Comparison of ENCODE assay signal across 35 mouse cellular contexts in genomic region chr7:12774111-12774510, GRCm38 (mm10). TPM values are rescaled to one million over a fixed set of nuclear protein-coding genes. Genes with fewer than 3 reads are reported as not detected.
DNase-seq lines count a peak whose midpoint lies in the region; ATAC-seq lines count a peak whose summit lies in the region.
"Had no signal": no experiment of that assay in that cellular context is flagged by ENCODE, and none has a peak within 500 bp of the region (broad histone marks: within the 10 kb centered on the region; RNA-seq: fewer than 3 reads in every experiment).

No protein-coding gene starts in this region.

- H3K36me3 ChIP-seq in forebrain, embryonic 15.5 days: peaks cover 61% of the 10 kb centered on the region
- peaks cover 60% of the 10 kb centered on the region for H3K36me3 ChIP-seq in forebrain, embryonic 10.5 days (replicated peaks)

- ATAC-seq in forebrain, embryonic 15.5 days (replicated peaks): peak; percentile 29; the same call in 1 of the 2 replicates
- ATAC-seq in CD4-positive, CD25-positive, alpha-beta regulatory T cell, adult 4 months: no peak
- ATAC-seq: hindbrain, postnatal 0 days; intestine, embryonic 15.5 days; liver, embryonic 12.5 days; liver, postnatal 0 days had no signal

- no peaks in the 10 kb centered on the region for H3K27me3 ChIP-seq in forebrain, embryonic 15.5 days
- no peaks in the 10 kb centered on the region for H3K27me3 ChIP-seq in forebrain, embryonic 10.5 days (ENCODE audit: poor library complexity, severe bottlenecking)
- H3K27me3 ChIP-seq: embryonic facial prominence, embryonic 12.5 days; heart, embryonic 15.5 days; intestine, embryonic 15.5 days; liver, embryonic 12.5 days; midbrain, embryonic 12.5 days; neural tube, embryonic 13.5 days had no signal

- no peak overlapping the region for H3K4me3 ChIP-seq in forebrain, embryonic 15.5 days
- no peak overlapping the region for H3K4me3 ChIP-seq in forebrain, embryonic 10.5 days
- H3K4me3 ChIP-seq: embryonic facial prominence, embryonic 12.5 days; heart, embryonic 10.5 days; heart, embryonic 15.5 days; intestine, embryonic 15.5 days; left cerebral cortex, adult 2 months; liver, embryonic 12.5 days; megakaryocyte, embryonic 14.5 days; midbrain, embryonic 12.5 days; neural tube, embryonic 13.5 days had no signal

- H3K4me1 ChIP-seq in forebrain, embryonic 15.5 days: peaks cover 2% of the 10 kb centered on the region
- no peaks in the 10 kb centered on the region for H3K4me1 ChIP-seq in forebrain, embryonic 10.5 days
- H3K4me1 ChIP-seq: embryonic facial prominence, embryonic 12.5 days; heart, embryonic 10.5 days; heart, embryonic 15.5 days; intestine, embryonic 15.5 days; liver, embryonic 12.5 days; megakaryocyte, embryonic 14.5 days; neural tube, embryonic 13.5 days had no signal

- WGBS in forebrain, embryonic 15.5 days: 74% methylated on average over 9 of the region's 9 CpGs
- WGBS in forebrain, embryonic 10.5 days: 92% methylated on average over 9 of the region's 9 CpGs

- no peak overlapping the region for H3K9ac ChIP-seq in forebrain, embryonic 15.5 days (replicated peaks)
- H3K9ac ChIP-seq: embryonic facial prominence, embryonic 12.5 days; heart, embryonic 15.5 days; intestine, embryonic 15.5 days; liver, embryonic 12.5 days; liver, postnatal 0 days; midbrain, embryonic 12.5 days; neural tube, embryonic 13.5 days had no signal

- no peak for DNase-seq in forebrain, embryonic 10.5 days (ENCODE audit: extremely low spot score, low spot score)
- peak; percentile 24 to 47 for DNase-seq in layer of hippocampus, postnatal 10 days (ENCODE audit: low spot score in 2 of 2)
- DNase-seq in layer of hippocampus, adult 9-10 months (ENCODE audit: low spot score): no peak
- peak; percentile 65 to 67 for DNase-seq in cerebellum, adult 18-20 months
- peak; percentile 69 to 71 for DNase-seq in cerebellum, postnatal 10 days
- no peak for DNase-seq in thymus, postnatal 36 days
- DNase-seq: embryo, embryonic 11 days; kidney, postnatal 4 days; liver, postnatal 0 days; lung, postnatal 4 days; thymus, adult 2 months; thymus, postnatal 4 days had no signal

- H3K4me2 ChIP-seq in forebrain, embryonic 15.5 days (replicated peaks): no peak overlapping the region
- H3K4me2 ChIP-seq: embryonic facial prominence, embryonic 12.5 days; heart, embryonic 15.5 days; intestine, embryonic 15.5 days; liver, embryonic 12.5 days; midbrain, embryonic 12.5 days; neural tube, embryonic 13.5 days had no signal

- H3K27ac ChIP-seq in forebrain, embryonic 15.5 days (replicated peaks): no peak overlapping the region
- H3K27ac ChIP-seq in forebrain, embryonic 10.5 days: no peak overlapping the region
- H3K27ac ChIP-seq: embryonic facial prominence, embryonic 12.5 days; heart, embryonic 10.5 days; heart, embryonic 15.5 days; hindbrain, postnatal 0 days; intestine, embryonic 15.5 days; left cerebral cortex, adult 2 months; liver, embryonic 12.5 days; midbrain, embryonic 12.5 days; neural tube, embryonic 13.5 days had no signal

- H3K9me3 ChIP-seq in forebrain, embryonic 15.5 days: no peaks in the 10 kb centered on the region
- H3K9me3 ChIP-seq in forebrain, embryonic 10.5 days: peaks cover 6% of the 10 kb centered on the region; the same call in 1 of the 2 replicates
- H3K9me3 ChIP-seq: heart, embryonic 10.5 days; heart, embryonic 15.5 days; intestine, embryonic 15.5 days; liver, embryonic 12.5 days; midbrain, embryonic 12.5 days; neural tube, embryonic 13.5 days had no signal

RNA-seq across cellular contexts. Expression of gene Zscan18, which starts 29.3 kb away (rescaled TPM):
- polyA plus RNA-seq in forebrain, embryonic 15.5 days (2015; fragmentation: Nextera tagmentation; extraction: Ambion mirVana): 21.3 and 22.7 TPM in 2 replicates
- 12.3 and 13.2 TPM in 2 replicates for polyA plus RNA-seq in forebrain, embryonic 10.5 days (2016; fragmentation: Nextera tagmentation; extraction: Ambion mirVana)
- 10 to 100 TPM; 19.9 to 25.0 TPM for total RNA-seq in layer of hippocampus, postnatal 10 days (2021)
- polyA plus RNA-seq in CD4-positive, CD25-positive, alpha-beta regulatory T cell, adult 4 months (2017; shearing (Covaris generic)): 1 to 10 TPM in 1 of 2 experiments, under 1 TPM in 1; 0.42 to 1.4 TPM

RNA-seq across cellular contexts. Expression of gene Vmn2r56, which starts 39.3 kb away (rescaled TPM):
- 0.03 TPM in 1 of 2 replicates, not detected in the other for polyA plus RNA-seq in forebrain, embryonic 15.5 days (2015; fragmentation: Nextera tagmentation; extraction: Ambion mirVana)
- not detected in 2 replicates for polyA plus RNA-seq in forebrain, embryonic 10.5 days (2016; fragmentation: Nextera tagmentation; extraction: Ambion mirVana)
- total RNA-seq in layer of hippocampus, postnatal 10 days (2021): under 1 TPM; 0.07 to 0.09 TPM
- not detected for polyA plus RNA-seq in CD4-positive, CD25-positive, alpha-beta regulatory T cell, adult 4 months (2017; shearing (Covaris generic))
- total RNA-seq: adrenal gland, postnatal 10 days; CH12.LX; ES-E14; gastrocnemius, postnatal 14 days; granulocyte monocyte progenitor cell, adult 5-6 weeks; heart, postnatal 25 days had no signal
- polyA plus RNA-seq: embryonic facial prominence, embryonic 12.5 days; heart, embryonic 10.5 days; heart, embryonic 15.5 days; hindbrain, embryonic 11.5 days; hindbrain, postnatal 0 days; intestine, embryonic 15.5 days; kidney, adult 2 months; kidney, embryonic 16.5 days; limb, embryonic 14.5 days; liver, embryonic 12.5 days; liver, postnatal 0 days; lung, embryonic 16.5 days; midbrain, embryonic 12.5 days; neural tube, embryonic 13.5 days; thymus, adult 2 months had no signal

RNA-seq across cellular contexts. Expression of gene Zfp329, which starts 44.5 kb away (rescaled TPM):
- 28.9 and 30.2 TPM in 2 replicates for polyA plus RNA-seq in forebrain, embryonic 15.5 days (2015; fragmentation: Nextera tagmentation; extraction: Ambion mirVana)
- 17.8 and 18.4 TPM in 2 replicates for polyA plus RNA-seq in forebrain, embryonic 10.5 days (2016; fragmentation: Nextera tagmentation; extraction: Ambion mirVana)
- 10 to 100 TPM; 21.7 to 22.3 TPM for total RNA-seq in layer of hippocampus, postnatal 10 days (2021)
- polyA plus RNA-seq in CD4-positive, CD25-positive, alpha-beta regulatory T cell, adult 4 months (2017; shearing (Covaris generic)): 10 to 100 TPM; 20.0 to 22.4 TPM

Comparison
In these comparisons a context has a peak if more than half of its experiments do, and no peak if none do; other contexts are left out.
1. DNase-seq: peak in layer of hippocampus, postnatal 10 days (2 of 2), cerebellum, adult 18-20 months (2 of 2) and cerebellum, postnatal 10 days (2 of 2); none in forebrain, embryonic 10.5 days (single experiment), layer of hippocampus, adult 9-10 months (single experiment) and thymus, postnatal 36 days (0 of 2).